ENCODE assay signal across 10 mouse cellular contexts in the genomic region with DNA sequence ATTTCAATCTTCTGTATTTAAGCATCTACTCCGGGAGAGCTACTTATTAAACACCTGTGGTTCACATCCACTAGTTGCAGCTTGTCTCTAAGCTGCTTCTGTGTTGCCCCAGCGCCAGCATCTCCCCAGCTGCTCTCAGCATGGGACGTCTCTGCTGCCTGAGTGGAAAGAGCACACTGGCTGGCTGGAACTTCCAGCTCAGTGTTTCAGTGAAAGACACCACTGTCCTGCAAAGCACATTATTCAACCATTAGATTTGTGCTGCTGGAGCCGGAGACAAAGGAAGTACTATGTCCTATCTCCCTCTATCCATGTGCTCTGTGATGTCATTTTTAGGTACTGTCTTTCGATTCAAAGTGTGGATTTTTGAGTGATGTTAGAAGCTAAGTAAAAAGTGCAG.
DNase-seq lines count a peak whose midpoint lies in the region; ATAC-seq and TF ChIP-seq lines count a peak whose summit lies in the region.
"Had no signal": no experiment of that assay in that cellular context is flagged by ENCODE, and none has a peak within 500 bp of the region (broad histone marks: within the 10 kb centered on the region; RNA-seq: fewer than 3 reads in every experiment).

No protein-coding gene starts in this region.

- no peaks in the 10 kb centered on the region for H3K9me3 ChIP-seq in hindbrain, postnatal 0 days (ENCODE audit: low read length)
- H3K9me3 ChIP-seq: lung, embryonic 15.5 days had no signal

- H3K36me3 ChIP-seq in hindbrain, postnatal 0 days (ENCODE audit: insufficient read depth, low read length): no peaks in the 10 kb centered on the region
- H3K36me3 ChIP-seq in kidney, adult 2 months (ENCODE audit: control insufficient read depth, insufficient read depth, low read length): no peaks in the 10 kb centered on the region
- H3K36me3 ChIP-seq: lung, embryonic 15.5 days had no signal

- H3K4me3 ChIP-seq in hindbrain, postnatal 0 days (ENCODE audit: low read length): no peak overlapping the region
- no peak overlapping the region for H3K4me3 ChIP-seq in kidney, adult 2 months (ENCODE audit: insufficient read depth, low read depth, low read length)
- H3K4me3 ChIP-seq: lung, embryonic 15.5 days had no signal

- H3K9ac ChIP-seq in hindbrain, postnatal 0 days (replicated peaks; ENCODE audit: low read length): no peak overlapping the region
- H3K9ac ChIP-seq: lung, embryonic 15.5 days had no signal

- H3K27me3 ChIP-seq in hindbrain, postnatal 0 days (ENCODE audit: insufficient read depth, low read length): no peaks in the 10 kb centered on the region
- H3K27me3 ChIP-seq in kidney, adult 2 months (replicated peaks; ENCODE audit: control insufficient read depth, insufficient read depth, low read length): no peaks in the 10 kb centered on the region
- H3K27me3 ChIP-seq: lung, embryonic 15.5 days had no signal

- 0 out of 2 replicates have a peak overlapping the region, but pooled peaks have one; percentile 1 for H3K4me2 ChIP-seq in hindbrain, postnatal 0 days (ENCODE audit: low read depth, low read length)
- H3K4me2 ChIP-seq: lung, embryonic 15.5 days had no signal

- 23% methylated on average over 5 of the region's 5 CpGs for WGBS in hindbrain, postnatal 0 days
- WGBS in kidney, adult 2 months: 70% methylated on average over 5 of the region's 5 CpGs

- DNase-seq in cerebellum, adult 11-12 months: peak; percentile 8
- no peak for DNase-seq in cerebellum, postnatal 36 days
- DNase-seq in cerebellum, adult 9-10 months: peak; percentile 2
- peak; percentile 67 for DNase-seq in hindbrain, postnatal 0 days (ENCODE audit: low spot score)
- peak; percentile 21 for DNase-seq in neural tube, embryonic 10.5 days (ENCODE audit: extremely low spot score, low spot score)
- no peak for DNase-seq in adrenal gland, postnatal 36 days
- no peak for DNase-seq in heart, adult 9 months (ENCODE audit: low spot score in 2 of 2)
- no peak for DNase-seq in kidney, adult 2 months

- no peak for TF ChIP-seq POLR2A in kidney, adult 2 months (IDR thresholded peaks at IDR 0.05; ENCODE audit: low read depth, low read length)

- H3K27ac ChIP-seq in hindbrain, postnatal 0 days: no peak overlapping the region
- H3K27ac ChIP-seq in kidney, adult 2 months (ENCODE audit: insufficient read depth, low read depth, low read length): no peak overlapping the region
- H3K27ac ChIP-seq: kidney, postnatal 0 days; lung, embryonic 15.5 days had no signal

- peak; percentile 94 for ATAC-seq in hindbrain, postnatal 0 days

- TF ChIP-seq CTCF in hindbrain, postnatal 0 days (IDR thresholded peaks at IDR 0.05; ENCODE audit: low read depth): no peak
- no peak for TF ChIP-seq CTCF in kidney, adult 2 months (conservative IDR thresholded peaks at IDR 0.05; ENCODE audit: insufficient read depth, insufficient read length, low read depth, low read length)

- no peaks in the 10 kb centered on the region for H3K4me1 ChIP-seq in hindbrain, postnatal 0 days (ENCODE audit: insufficient read depth, low read length)
- H3K4me1 ChIP-seq in kidney, adult 2 months (ENCODE audit: control insufficient read depth, insufficient read depth, low read length): no peaks in the 10 kb centered on the region
- H3K4me1 ChIP-seq: lung, embryonic 15.5 days had no signal

Comparison
In these comparisons a context has a peak if more than half of its experiments do, and no peak if none do; other contexts are left out.
1. DNase-seq: peak in cerebellum, adult 11-12 months (single experiment), cerebellum, adult 9-10 months (single experiment), hindbrain, postnatal 0 days (single experiment) and neural tube, embryonic 10.5 days (single experiment); none in cerebellum, postnatal 36 days (0 of 2), adrenal gland, postnatal 36 days (0 of 2), heart, adult 9 months (0 of 2) and kidney, adult 2 months (single experiment).